Mouse (Mus musculus): ENCODE results near the gene Ube2g2.
A peak's percentile ranks its signal among the peaks of the same experiment; 100 is the strongest.

- TF ChIP-seq CTCF (IDR thresholded peaks at IDR 0.05; ENCODE audit: low read depth): peak; percentile 24
- TF ChIP-seq EP300 (IDR thresholded peaks at IDR 0.05; ENCODE audit: low read depth): no peak
These were observed 5.9 kb upstream of the Ube2g2 start for GRCm38 (mm10) chr10:77616166-77616565.
